Mouse (Mus musculus): Measurements from ENCODE around the gene Npcd. TPM values are rescaled to one million over a fixed set of nuclear protein-coding genes. Genes with fewer than 3 reads are reported as not detected.
"Not testable (repeated sequence)": the region's sequence is repeated elsewhere in the genome, so short reads cannot be mapped to it uniquely, and the experiment has no call there.

Npcd gene
- total RNA-seq, 2 experiments from 2014 or later, result not detected

- ATAC-seq (replicated peaks; ENCODE audit: poor library complexity, severe bottlenecking), result peak; percentile 47
Measured at GRCm38 (mm10) chr15:79832064-79832900, 1.8 kb downstream of the Npcd start.

DNA sequence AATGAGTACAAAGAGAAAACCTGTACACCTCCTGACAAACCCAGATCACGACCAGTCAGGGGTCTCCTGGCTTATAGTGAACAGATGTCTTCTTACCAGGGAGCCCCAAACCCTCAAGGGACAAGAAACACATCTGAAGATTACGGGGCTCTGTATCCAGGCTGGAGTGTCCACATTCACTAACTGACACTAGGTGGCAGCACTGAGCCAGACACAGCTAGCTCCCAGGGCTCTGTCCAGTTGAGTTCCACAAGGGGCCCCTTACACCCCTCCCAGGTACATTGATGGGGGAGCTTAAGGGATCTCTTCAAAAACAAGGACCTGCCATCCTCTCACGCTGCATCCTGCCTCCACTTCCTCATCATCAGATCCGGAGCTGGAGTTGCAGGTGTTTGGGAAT lies 3.6 kb downstream of the Npcd start:
- ATAC-seq (replicated peaks; ENCODE audit: poor library complexity, severe bottlenecking), result peak; percentile 49; the same call in 1 of the 2 replicates

- ATAC-seq (replicated peaks; ENCODE audit: poor library complexity, severe bottlenecking), result no peak
Measured at GRCm38 (mm10) chr15:79829431-79829830, 4.6 kb downstream of the Npcd start.

DNA sequence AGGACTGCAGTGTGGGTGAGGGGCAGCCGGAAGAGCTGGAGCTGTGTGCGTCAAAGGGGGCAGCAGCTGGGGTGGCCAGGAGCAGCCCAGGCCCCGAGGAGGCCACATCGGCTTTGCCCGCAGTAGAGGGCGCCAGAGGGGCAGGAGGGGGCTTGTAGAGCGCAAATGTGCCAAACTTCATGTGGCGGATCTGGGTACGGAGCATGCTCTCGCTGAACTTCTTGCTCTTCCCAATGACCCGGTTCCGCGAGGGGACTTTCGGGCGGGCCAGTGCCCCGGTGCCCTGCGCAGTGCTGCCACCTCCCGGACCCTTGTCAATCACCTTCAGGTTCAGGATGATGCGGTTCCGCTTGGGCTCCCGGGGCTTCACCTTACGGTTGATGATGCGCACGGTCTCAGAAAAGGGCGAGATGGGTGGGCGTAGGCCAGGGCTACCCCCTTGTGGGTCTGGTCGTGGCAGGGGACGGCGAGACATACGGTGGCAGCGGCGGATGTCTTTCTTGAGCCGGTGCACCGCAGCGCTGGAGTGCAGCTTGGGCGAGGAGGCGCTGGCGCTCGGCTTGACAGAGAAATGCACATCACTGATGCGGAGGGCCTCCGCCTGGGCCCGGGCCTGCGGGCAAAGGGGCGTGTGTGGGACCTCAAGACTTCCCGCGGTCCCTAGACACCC lies 5.5 kb downstream of the Npcd start:
- no peak for ATAC-seq (replicated peaks; ENCODE audit: poor library complexity, severe bottlenecking)

DNA sequence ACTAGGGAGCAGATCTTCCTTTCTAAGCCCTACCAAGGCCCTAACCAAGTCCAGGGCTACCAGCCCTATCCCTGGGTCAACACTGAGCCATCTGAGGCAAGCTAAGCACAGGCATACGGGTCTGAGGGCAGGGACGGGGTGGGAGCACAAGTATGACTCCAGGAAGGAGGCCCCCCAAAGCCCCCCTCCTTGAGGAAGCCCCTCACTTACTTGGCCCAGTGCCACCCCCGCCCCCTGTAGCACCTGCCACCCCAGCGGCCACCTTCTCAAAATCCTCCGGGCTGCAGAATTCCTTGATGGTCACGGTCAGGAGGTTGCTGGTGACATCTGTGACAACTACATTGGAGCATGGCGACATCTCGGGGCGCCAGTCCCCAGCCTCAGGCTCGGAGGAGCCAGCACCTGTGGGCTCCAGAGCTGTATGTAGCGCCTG lies 6.2 kb downstream of the Npcd start:
- ATAC-seq (replicated peaks; ENCODE audit: poor library complexity, severe bottlenecking), result no peak

GRCm38 (mm10) chr15:79827061-79827777 lies 6.8 kb downstream of the Npcd start:
- ATAC-seq (replicated peaks; ENCODE audit: poor library complexity, severe bottlenecking), result no peak

DNA sequence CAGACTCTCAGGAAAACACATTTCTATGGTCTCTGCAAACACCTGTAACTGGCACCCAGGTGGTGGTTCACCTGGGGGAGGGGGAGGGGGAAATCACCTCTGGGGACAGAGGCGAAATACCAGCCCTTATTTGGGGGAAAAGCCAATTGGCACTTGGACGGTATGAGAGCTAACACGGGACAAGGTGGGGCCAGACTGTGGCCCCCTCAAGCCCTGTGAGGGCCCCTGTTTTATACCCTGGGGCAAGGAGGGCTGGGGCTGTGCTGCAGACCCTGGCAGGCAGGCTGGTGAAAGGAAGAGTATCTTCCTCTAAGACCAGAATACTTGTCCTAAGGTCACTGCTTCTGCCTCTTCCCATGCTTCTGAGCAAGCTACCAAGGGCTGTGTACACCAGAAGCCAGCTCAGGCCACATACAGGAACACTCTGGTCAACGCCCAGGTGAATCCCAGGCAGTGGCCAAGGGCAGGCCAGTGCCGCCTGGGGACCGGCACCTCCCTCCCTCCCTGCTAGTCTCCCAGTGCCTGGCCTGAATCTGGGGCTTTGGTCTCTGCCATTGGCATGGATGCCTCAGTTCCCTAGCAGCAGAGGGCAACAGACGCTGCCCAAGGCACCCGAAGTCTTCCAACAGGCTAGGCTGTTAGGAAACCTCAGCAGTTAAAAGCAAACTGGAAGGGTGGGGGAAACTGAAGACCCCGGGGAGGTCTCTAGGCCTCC lies 7.7 kb downstream of the Npcd start:
- no peak for ATAC-seq (replicated peaks; ENCODE audit: poor library complexity, severe bottlenecking)

DNA sequence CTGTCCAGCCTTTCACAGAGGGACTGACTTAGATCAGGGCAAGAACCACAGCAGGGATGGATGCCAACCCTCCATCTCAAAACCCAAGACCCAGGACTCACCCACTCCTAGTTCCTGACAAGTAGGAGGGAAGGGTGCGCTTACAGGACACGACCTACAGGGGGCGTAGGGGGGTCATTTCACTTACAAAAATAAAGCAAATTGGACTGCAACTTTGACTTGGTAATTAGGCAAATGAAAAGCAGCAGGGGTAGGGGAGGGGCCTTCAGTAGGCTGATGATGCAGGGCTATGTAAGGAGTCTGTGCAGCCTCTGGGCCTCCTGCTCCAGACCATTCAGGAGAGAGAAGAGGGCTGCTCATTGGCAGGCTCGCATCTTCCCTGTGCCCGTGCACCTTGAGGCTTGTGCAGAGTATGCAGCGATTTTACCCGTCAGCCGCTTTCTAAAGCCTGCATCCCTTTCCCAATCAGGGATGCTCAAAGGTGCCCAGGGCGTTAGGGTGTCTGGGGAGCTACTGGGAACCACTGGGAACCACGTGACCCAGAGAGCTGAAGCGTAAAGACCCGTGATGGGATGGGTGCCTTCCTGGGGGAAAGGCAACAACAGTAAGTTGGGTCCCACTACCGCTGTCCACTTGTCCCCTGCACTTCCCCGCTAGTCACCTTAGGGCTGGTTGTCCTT lies 8.8 kb downstream of the Npcd start:
- peak; percentile 37; the same call in 1 of the 2 replicates for ATAC-seq (replicated peaks; ENCODE audit: poor library complexity, severe bottlenecking)

DNA sequence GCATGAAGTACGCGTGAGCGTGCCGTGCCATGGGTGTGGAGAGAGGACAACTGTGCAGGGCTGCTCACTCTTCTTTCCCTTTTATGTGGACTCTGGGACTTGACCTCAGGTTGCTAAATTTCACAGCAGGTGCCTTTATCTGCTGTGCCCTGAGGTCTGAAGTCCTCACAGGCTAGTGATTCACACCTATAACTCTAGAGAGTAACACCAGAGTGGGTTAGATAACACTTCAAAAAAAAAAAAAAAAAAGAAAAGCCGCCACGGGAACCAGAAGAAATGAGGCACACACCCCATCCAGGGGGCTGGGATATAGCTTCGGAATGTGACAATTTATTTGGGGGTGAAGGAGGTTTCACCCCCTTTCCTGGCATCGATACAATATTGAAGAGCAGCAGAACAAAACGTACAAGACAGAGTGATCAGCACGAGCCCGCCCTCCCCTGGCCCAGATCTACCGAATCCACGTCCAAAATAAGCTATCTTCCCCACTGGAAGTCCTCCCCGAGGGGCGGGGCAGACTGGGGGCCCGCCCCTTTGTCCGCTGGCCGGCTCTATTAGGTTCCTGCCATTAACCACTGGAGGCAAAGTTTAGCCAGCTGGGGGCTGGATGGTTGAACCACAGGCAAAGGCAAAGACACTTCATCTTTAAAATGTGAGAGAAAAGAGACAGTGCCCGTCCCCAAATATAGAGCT lies 10.3 kb downstream of the Npcd start:
- ATAC-seq (replicated peaks; ENCODE audit: poor library complexity, severe bottlenecking), result no peak

GRCm38 (mm10) chr15:79822265-79823199 lies 11.5 kb downstream of the Npcd start:
- ATAC-seq (replicated peaks; ENCODE audit: poor library complexity, severe bottlenecking), result no peak

DNA sequence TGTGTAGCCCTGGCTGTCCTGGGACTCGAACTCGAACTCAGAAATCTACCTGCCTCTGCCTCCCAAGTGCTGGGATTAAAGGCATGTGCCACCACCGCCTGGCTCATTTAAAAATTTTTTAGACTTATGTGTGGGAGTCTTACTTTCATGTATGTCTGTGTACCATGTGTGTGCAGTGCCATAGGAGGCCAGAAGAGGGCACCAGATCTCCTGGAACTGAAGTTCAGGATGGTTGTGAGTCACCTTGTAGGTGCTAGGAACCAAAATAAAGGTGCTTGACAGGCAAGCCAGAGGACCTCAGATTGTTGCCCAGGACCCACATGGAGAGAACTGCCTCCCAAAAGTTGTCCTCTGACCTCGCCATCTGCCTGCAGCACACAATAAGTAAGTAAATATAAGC lies 15.7 kb downstream of the Npcd start:
- ATAC-seq (replicated peaks; ENCODE audit: poor library complexity, severe bottlenecking), result no peak

- no peak for ATAC-seq (replicated peaks; ENCODE audit: poor library complexity, severe bottlenecking)
Measured at GRCm38 (mm10) chr15:79813666-79814258, 20.3 kb downstream of the Npcd start.

GRCm38 (mm10) chr15:79812840-79813239 lies 21.2 kb downstream of the Npcd start:
- ATAC-seq (replicated peaks; ENCODE audit: poor library complexity, severe bottlenecking), result not testable (repeated sequence)

- ATAC-seq (replicated peaks; ENCODE audit: poor library complexity, severe bottlenecking), result no peak
Measured at GRCm38 (mm10) chr15:79810997-79811396, 23.0 kb downstream of the Npcd start.

DNA sequence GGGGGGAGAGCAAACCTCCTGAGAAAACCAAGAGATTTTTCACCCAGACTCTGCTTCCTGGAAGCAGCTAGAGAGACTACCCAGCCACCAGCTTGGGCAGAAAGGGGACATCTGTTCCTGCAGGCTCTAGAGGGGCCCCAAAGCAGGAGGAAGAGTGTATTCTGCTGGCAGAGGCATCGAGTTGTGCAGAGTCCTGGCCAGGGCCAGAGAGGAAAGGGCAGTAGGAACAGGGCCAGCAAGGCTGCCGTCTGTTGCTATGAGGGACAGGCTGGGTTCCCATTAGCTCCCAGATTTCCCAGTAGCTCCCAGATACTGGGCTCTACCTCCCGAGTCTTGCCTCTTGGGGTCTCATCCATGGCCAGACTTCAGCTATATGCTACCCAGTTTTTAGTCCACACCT lies 24.0 kb downstream of the Npcd start:
- no peak for ATAC-seq (replicated peaks; ENCODE audit: poor library complexity, severe bottlenecking)

GRCm38 (mm10) chr15:79808658-79809057 lies 25.4 kb downstream of the Npcd start:
- ATAC-seq (replicated peaks; ENCODE audit: poor library complexity, severe bottlenecking), result no peak

GRCm38 (mm10) chr15:79808114-79808513 lies 25.9 kb downstream of the Npcd start:
- ATAC-seq (replicated peaks; ENCODE audit: poor library complexity, severe bottlenecking), result peak; percentile 51; the same call in 1 of the 2 replicates

GRCm38 (mm10) chr15:79807050-79807449 lies 27.0 kb downstream of the Npcd start:
- ATAC-seq (replicated peaks; ENCODE audit: poor library complexity, severe bottlenecking), result no peak
